Mouse (Mus musculus): ENCODE measurements around the gene Dlgap1.

Gene Dlgap1

GRCm38 (mm10) chr17:70363561-70363960 lies 394.7 kb downstream of the Dlgap1 start:
- DNase-seq = no peak

- DNase-seq = no peak
Measured at GRCm38 (mm10) chr17:70363971-70364370, 395.1 kb downstream of the Dlgap1 start.

- DNase-seq = no peak
Measured at GRCm38 (mm10) chr17:70369124-70369523, 400.3 kb downstream of the Dlgap1 start.

GRCm38 (mm10) chr17:70377020-70377419 lies 408.1 kb downstream of the Dlgap1 start:
- DNase-seq = peak; percentile 4

DNA sequence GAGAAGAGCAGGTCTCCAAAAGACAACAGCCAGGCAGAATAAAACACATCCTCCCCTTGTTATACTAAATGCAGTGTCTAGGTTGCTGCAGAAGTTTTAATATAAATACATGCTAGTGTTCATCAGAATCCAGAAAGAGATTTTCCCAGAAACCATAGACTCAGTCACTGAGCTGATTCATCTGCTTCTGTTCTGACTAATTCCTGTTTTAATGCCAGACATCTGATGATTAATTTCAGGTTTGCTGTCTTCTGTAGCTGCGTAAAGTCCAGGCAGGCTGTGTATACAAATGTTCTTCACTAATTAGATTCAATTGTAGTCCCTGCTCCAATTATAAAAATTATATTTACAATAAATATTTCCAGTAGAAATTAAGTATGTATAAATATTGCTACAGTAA lies 419.6 kb downstream of the Dlgap1 start:
- DNase-seq = no peak

- no peak for DNase-seq
Measured at GRCm38 (mm10) chr17:70397220-70397619, 428.3 kb downstream of the Dlgap1 start.

- DNase-seq = no peak
Measured at GRCm38 (mm10) chr17:70397708-70398107, 428.8 kb downstream of the Dlgap1 start.

DNA sequence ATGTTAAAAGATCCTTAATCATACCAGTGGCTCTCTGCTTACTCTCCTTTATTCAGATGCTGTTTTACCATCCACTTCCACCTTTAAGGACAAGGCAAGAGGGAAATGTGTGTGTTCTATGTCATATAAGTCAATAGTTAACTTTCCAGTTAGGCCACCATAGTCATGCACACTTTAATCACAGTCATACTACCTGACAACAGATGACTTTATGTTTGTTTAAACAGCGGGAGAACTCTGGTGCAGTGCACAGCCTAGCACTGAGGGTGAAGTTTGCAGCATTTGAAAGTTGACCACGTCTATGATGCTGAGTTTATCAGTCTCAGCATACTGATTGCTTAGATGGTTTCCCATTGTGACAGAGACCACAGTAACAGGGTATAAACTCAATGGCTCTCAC lies 433.0 kb downstream of the Dlgap1 start:
- DNase-seq = no peak

DNA sequence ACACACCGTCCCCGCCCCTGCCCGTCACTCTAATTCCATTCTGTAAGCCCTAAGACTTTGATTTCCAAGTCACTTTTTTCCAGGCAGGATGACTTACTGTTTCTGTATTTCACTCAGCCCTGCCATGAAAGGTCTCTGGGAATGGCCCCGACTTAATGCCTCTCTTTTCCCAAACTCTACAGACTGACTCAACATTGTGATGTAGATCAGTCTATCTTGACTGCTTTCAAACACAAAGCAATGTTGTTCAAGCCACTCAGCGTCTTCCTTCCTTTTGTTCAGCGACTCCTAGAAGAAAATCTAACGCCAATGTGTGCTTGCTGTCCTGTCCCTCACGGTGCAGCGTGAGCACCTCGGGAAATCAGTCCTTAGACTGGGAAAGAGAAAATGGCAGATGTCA lies 434.9 kb downstream of the Dlgap1 start:
- no peak for DNase-seq

DNA sequence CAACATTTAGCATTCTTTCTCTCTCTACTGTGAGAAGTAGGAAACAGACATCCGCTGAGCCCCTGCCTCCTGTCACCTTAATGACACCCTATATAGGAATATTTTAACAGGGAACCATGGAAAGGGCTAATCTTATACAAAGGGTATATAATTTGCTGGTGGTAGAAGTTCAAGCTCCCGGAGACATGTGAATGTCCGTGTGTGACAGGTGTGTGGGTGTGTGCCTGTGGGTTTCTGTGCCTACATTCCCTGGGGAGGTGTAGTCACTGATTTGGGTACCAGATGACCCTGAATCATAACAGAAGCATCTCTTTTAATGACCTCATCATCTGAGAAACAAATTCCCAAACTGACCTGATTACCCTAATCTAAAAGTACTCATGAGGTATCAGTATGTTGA lies 445.3 kb downstream of the Dlgap1 start:
- no peak for DNase-seq

- DNase-seq = no peak
Measured at GRCm38 (mm10) chr17:70427866-70428265, 459.0 kb downstream of the Dlgap1 start.

DNA sequence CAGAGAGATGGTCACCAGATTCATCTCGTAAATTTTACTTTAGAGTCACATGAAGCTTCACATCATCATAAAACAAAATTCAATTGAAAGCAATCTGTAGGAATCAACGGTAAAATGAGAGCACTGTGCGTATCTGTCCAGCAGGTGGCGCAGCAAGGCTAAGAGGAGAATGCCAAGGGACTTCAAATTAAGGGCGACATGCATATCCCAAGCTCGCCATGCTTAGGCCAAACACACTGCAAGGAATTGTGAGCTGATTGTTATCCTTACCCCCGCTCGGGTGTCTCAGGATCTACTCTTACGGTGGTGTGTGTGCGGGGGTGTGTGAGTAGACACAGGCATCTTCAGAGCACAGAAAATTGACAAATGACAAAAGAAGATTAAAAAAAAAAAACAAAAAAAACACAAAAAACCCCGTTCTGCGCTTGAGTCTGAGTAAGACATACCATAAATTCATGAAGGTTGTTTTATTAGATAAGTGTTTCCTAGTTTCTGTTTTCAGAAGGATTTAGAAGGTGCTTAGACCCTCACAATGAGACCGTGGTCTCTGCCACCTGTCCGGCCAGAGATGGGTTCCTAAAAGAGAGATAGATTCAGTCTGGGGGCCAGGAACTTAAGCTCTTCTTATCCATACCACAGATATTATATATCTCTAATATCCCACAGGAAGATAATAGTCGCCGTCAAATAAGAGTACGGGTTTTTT lies 461.0 kb downstream of the Dlgap1 start:
- DNase-seq = peak; percentile 62

DNA sequence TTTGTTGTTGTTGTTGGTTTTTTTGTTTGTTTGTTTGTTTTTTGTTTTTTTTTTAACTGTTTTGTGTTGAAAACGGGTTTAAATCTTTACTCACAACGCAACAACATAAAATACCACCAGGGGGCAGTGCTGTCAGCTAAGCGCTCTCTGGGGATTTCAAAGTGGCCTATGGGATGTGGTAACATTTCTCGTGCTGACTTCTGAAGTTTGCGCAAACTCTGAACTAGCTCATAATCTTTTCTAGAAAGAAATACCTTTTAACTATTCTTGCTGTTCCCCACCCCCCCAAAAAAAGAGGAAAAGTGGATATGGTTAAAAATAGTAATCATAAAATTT lies 461.5 kb downstream of the Dlgap1 start:
- DNase-seq = peak; percentile 57

- DNase-seq = no peak
Measured at GRCm38 (mm10) chr17:70432834-70433233, 464.0 kb downstream of the Dlgap1 start.

GRCm38 (mm10) chr17:70434549-70434948 lies 465.7 kb downstream of the Dlgap1 start:
- DNase-seq = no peak

- no peak for DNase-seq
Measured at GRCm38 (mm10) chr17:70435612-70436011, 466.7 kb downstream of the Dlgap1 start.

DNA sequence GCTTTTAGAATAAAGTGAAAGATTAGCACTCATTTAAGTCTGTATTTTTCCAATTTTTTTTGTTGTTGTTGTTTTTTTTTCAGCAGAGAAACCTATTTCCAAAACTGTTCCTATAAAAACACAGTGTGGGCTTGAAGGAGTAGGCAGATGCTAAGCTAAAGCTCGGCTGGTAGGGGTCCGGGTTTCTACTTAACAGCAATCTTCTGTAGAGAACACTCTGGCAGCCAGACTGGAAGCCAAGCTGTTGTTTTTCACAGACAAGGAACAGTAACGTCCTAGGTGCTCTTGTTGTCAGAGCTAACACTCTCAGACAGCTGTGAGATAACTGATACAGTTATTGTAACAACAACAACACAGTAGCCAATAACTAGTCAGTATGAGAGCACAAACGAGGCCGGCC lies 468.4 kb downstream of the Dlgap1 start:
- DNase-seq = no peak

- no peak for DNase-seq
Measured at GRCm38 (mm10) chr17:70442976-70443375, 474.1 kb downstream of the Dlgap1 start.

DNA sequence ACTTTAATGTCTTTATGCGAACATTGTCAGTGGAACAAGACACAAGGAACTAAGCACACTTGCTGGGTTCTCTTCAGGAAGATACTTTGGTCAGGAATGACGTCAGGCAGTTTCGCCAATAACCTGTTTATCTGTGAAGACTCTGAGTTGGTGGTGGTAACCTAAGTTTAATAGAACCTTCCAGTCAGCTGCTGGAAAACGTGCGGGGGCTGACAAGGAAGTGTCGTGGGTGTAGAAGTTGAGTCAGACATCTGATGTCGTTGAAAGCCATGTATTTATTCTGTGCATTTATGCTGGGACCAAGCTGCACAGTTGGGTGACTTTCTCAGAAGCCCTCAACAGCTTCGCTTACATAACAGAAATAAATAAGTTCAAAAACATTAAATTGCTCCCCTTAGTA lies 477.6 kb downstream of the Dlgap1 start:
- DNase-seq = no peak

DNA sequence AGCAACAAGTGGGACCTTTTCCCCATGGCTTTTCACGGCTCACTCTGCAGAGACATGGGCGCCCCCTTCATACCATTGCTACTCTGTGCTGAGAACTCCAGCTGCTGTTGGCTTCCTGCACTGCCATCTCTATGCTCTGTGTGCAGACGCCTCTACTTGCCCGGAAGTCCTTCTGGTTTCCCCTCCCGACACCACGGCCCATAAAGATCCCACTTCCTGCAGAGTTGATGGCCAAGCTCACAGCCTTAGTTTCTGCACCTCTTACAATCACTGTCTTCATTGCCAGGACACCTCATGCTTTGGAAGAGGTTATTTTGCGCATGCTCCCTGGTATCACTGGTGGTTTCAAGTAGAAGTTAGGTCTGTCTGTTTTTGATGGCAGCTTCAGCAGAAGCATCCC lies 486.2 kb downstream of the Dlgap1 start:
- peak; percentile 42 for DNase-seq

DNA sequence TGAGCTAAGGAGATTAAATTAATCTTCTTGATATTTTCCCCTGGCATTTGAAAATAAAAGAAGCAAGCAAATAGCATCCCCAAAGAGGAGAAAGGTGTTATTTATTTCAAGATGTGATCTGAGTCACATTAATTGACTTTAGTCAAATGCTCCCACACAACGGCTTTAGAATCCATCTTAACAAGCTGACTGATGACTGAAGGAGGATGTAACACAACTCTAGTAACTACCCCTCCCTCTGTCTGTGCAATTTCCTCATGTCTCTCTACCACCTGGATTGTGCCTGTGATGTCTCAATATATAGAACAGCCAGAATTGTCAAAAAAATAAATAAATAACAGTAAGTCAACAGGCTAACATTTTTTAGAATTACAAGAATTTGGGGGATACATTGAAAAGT lies 488.2 kb downstream of the Dlgap1 start:
- no peak for DNase-seq

GRCm38 (mm10) chr17:70462231-70462630 lies 493.4 kb downstream of the Dlgap1 start:
- no peak for DNase-seq

DNA sequence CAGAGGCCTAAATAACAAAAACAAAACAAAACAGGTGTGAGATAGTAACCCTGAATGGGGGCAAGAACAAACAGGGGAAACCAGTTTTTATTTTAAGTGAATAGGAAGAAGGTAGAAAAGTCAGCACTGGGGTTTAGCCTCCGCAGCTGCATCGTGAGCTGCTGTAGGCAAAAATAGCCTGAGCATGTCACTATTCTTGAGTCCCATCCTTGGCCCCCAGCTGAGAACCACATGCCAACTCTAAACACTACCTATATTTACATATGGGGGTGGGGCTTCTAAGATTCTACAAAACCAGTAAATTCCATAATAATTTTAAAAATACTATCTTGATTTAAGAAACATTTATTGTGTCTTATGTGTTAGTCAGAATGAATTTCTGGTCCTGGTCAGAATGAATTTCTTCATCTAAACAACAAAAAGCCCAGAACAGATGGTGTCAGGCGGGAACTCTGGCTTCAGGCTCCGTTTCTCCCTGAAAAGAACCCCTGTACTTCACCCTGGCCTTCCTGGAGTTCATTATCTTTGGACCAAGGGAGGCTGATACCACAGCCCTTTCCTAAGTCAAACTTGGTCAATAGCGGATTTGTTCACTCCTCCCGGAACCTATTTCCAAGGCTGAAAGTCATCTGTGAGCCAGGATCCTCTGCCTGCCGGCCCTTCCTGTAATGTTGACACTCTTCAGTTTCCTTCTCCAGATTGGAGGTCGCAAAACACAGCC lies 494.1 kb downstream of the Dlgap1 start:
- no peak for DNase-seq

DNA sequence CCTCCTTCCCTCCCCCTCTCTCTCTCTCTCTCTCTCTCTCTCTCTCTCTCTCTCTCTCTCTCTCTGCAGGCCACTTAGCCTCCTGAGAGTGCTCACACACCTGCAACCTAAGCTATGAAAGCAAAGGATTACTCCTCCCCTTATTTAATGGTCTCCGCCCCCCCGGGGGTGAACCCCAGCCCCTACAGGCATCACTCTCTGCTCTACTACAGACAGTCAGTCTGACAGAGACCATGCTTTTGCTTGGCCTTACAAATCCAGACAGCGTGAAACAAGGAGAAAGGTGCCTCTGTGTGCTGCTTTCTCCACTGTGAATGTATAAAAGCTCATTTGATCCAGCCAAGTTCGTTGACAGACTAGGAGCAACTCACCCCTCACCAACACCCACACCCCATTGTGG lies 497.5 kb downstream of the Dlgap1 start:
- DNase-seq = no peak

- no peak for DNase-seq
Measured at GRCm38 (mm10) chr17:70470970-70471371, 502.1 kb downstream of the Dlgap1 start.

Measured in thymus, postnatal 25 days (tissue).